Mouse (Mus musculus) layer of hippocampus, adult 11-12 months (tissue): Measurements from ENCODE around the gene Lrrc1.

Experiments
- DNase-seq: peaks from one replicate; pipeline ENCODE4 v3.0.0; 2022; ENCODE audit warnings: low spot score

Lrrc1 gene

GRCm38 (mm10) chr9:77543351-77544321, 1.0 kb downstream of the Lrrc1 start:
- peak; percentile 18 for DNase-seq

- no peak for DNase-seq
Observed at GRCm38 (mm10) chr9:77541556-77541955, 3.1 kb downstream of the Lrrc1 start.

- DNase-seq: no peak
Observed at GRCm38 (mm10) chr9:77539232-77539631, 5.4 kb downstream of the Lrrc1 start.

- DNase-seq: no peak
Observed at GRCm38 (mm10) chr9:77537357-77537756, 7.3 kb downstream of the Lrrc1 start.

- DNase-seq: no peak
Observed at GRCm38 (mm10) chr9:77536832-77537231, 7.8 kb downstream of the Lrrc1 start.

- DNase-seq: no peak
Observed at GRCm38 (mm10) chr9:77536286-77536685, 8.4 kb downstream of the Lrrc1 start.

- DNase-seq: no peak
Observed at GRCm38 (mm10) chr9:77535021-77535744, 9.5 kb downstream of the Lrrc1 start.

GRCm38 (mm10) chr9:77528379-77529041, 16.2 kb downstream of the Lrrc1 start:
- DNase-seq: no peak

- DNase-seq: no peak
Observed at GRCm38 (mm10) chr9:77527170-77527569, 17.5 kb downstream of the Lrrc1 start.

- DNase-seq: no peak
Observed at GRCm38 (mm10) chr9:77526715-77527114, 18.0 kb downstream of the Lrrc1 start.

GRCm38 (mm10) chr9:77525595-77526295, 18.9 kb downstream of the Lrrc1 start:
- peak; percentile 19 for DNase-seq

GRCm38 (mm10) chr9:77523793-77524192, 20.9 kb downstream of the Lrrc1 start:
- no peak for DNase-seq

- DNase-seq: no peak
Observed at GRCm38 (mm10) chr9:77522476-77522875, 22.2 kb downstream of the Lrrc1 start.

GRCm38 (mm10) chr9:77519198-77519597, 25.5 kb downstream of the Lrrc1 start:
- DNase-seq: no peak

GRCm38 (mm10) chr9:77516782-77517364, 27.8 kb downstream of the Lrrc1 start:
- DNase-seq: no peak

GRCm38 (mm10) chr9:77513892-77514291, 30.8 kb downstream of the Lrrc1 start:
- DNase-seq: no peak

- DNase-seq: no peak
Observed at GRCm38 (mm10) chr9:77512220-77512619, 32.5 kb downstream of the Lrrc1 start.

- no peak for DNase-seq
Observed at GRCm38 (mm10) chr9:77510574-77510973, 34.1 kb downstream of the Lrrc1 start.

GRCm38 (mm10) chr9:77507743-77508394, 36.8 kb downstream of the Lrrc1 start:
- DNase-seq: no peak

GRCm38 (mm10) chr9:77502548-77503438, 41.9 kb downstream of the Lrrc1 start:
- DNase-seq: peak; percentile 45
